Mouse (Mus musculus) neural tube, embryonic 15.5 days (tissue): ENCODE measurements around the gene Lgi4. TPM values are rescaled to one million over a fixed set of nuclear protein-coding genes. Genes with fewer than 3 reads are reported as not detected.

Source experiments
- ATAC-seq: fragments of 200-750 bp; cut with Nextera tagmentation; 2 replicates; pipeline ENCODE4 v1.8.0; 2017; ENCODE audit warnings: mild to moderate bottlenecking, moderate TSS enrichment, moderate library complexity; ENCODE audit not compliant: low FRiP score
- H3K27ac ChIP-seq: fragments of 300-500 bp; sonication (generic); replicated peaks from 2 replicates; pipeline ENCODE4 v1.5.1; 2015; ENCODE audit warnings: mild to moderate bottlenecking, inconsistent platforms
- H3K27me3 ChIP-seq: fragments of 300-500 bp; sonication (generic); replicated peaks from 2 replicates; pipeline ENCODE4 v1.6.1; 2015; ENCODE audit warnings: inconsistent platforms
- H3K36me3 ChIP-seq: fragments of 300-500 bp; sonication (generic); 2 replicates; pipeline ENCODE4 v1.6.1; 2015; ENCODE audit warnings: inconsistent platforms
- H3K4me1 ChIP-seq: fragments of 300-500 bp; sonication (generic); 2 replicates; pipeline ENCODE4 v1.6.1; 2015; ENCODE audit warnings: inconsistent platforms
- H3K4me2 ChIP-seq: fragments of 300-500 bp; sonication (generic); 2 replicates; pipeline ENCODE4 v1.6.1; 2015; ENCODE audit warnings: inconsistent platforms, mild to moderate bottlenecking, moderate library complexity
- H3K4me3 ChIP-seq: fragments of 300-500 bp; sonication (generic); replicated peaks from 2 replicates; pipeline ENCODE4 v1.5.1; 2015; ENCODE audit warnings: mild to moderate bottlenecking, inconsistent platforms
- H3K9ac ChIP-seq: fragments of 300-500 bp; sonication (generic); replicated peaks from 2 replicates; pipeline ENCODE4 v1.6.1; 2015; ENCODE audit warnings: mild to moderate bottlenecking, inconsistent platforms
- H3K9me3 ChIP-seq: fragments of 300-500 bp; sonication (generic); replicated peaks from 2 replicates; pipeline ENCODE4 v1.6.1; 2016; ENCODE audit warnings: inconsistent platforms
- WGBS: fragments of 180-500 bp; shearing (Covaris S2); methylation state at CpG from one replicate; pipeline ENCODE4 v1.1.7; 2015; ENCODE audit warnings: mixed read lengths; 5-methylcytosine and 5-hydroxymethylcytosine counted together
- microRNA-seq: library from miRNA; unstranded; fragments of <30 nt; microRNA quantifications from one replicate; pipeline ENCODE4, GENCODE M21; 2017
- polyA plus RNA-seq: library from polyadenylated mRNA; unstranded; fragments of >200 nt; fragmentation: Nextera tagmentation; extraction: Ambion mirVana; gene quantifications from 2 replicates; pipeline ENCODE4 v1.2.1, GENCODE M21; 2015

The Lgi4 gene
- polyA plus RNA-seq, 1 experiment from 2014 or later, result 1.3 TPM

GRCm38 (mm10) chr7:31112036-31112435 is 52.9 kb downstream of the Lgi4 start:
- no peaks in the 10 kb centered on the region; the same call in 1 of the 2 replicates for H3K4me1 ChIP-seq
- H3K9me3 ChIP-seq, result no peaks in the 10 kb centered on the region
- no peaks in the 10 kb centered on the region for H3K36me3 ChIP-seq
- no peak overlapping the region for H3K4me2 ChIP-seq
- H3K9ac ChIP-seq, result no peak overlapping the region
- 0 out of 2 replicates have a peak, but pooled peaks cover 11% of the 10 kb centered on the region for H3K27me3 ChIP-seq
- 59% methylated on average over 4 of the region's 4 CpGs for WGBS
- H3K27ac ChIP-seq, result no peak overlapping the region
- ATAC-seq, result no peak
- no peak overlapping the region for H3K4me3 ChIP-seq

GRCm38 (mm10) chr7:31113800-31114199 is 54.7 kb downstream of the Lgi4 start:
- H3K4me1 ChIP-seq, result peaks cover 3% of the 10 kb centered on the region; the same call in 1 of the 2 replicates
- WGBS, result 87% methylated on average over 6 of the region's 6 CpGs
- H3K36me3 ChIP-seq, result no peaks in the 10 kb centered on the region
- no peak overlapping the region for H3K4me2 ChIP-seq
- no peak overlapping the region for H3K9ac ChIP-seq
- ATAC-seq, result no peak
- H3K27ac ChIP-seq, result no peak overlapping the region
- H3K27me3 ChIP-seq, result 0 out of 2 replicates have a peak, but pooled peaks cover 11% of the 10 kb centered on the region
- H3K4me3 ChIP-seq, result no peak overlapping the region
- H3K9me3 ChIP-seq, result no peaks in the 10 kb centered on the region

GRCm38 (mm10) chr7:31114646-31115045 is 55.5 kb downstream of the Lgi4 start:
- ATAC-seq, result no peak
- H3K9ac ChIP-seq, result no peak overlapping the region
- H3K27ac ChIP-seq, result no peak overlapping the region
- no peak overlapping the region for H3K4me2 ChIP-seq
- 0 out of 2 replicates have a peak, but pooled peaks cover 11% of the 10 kb centered on the region for H3K27me3 ChIP-seq
- no peaks in the 10 kb centered on the region for H3K36me3 ChIP-seq
- H3K9me3 ChIP-seq, result no peaks in the 10 kb centered on the region
- H3K4me1 ChIP-seq, result peaks cover 3% of the 10 kb centered on the region; the same call in 1 of the 2 replicates
- 52% methylated on average over 10 of the region's 10 CpGs for WGBS
- no peak overlapping the region for H3K4me3 ChIP-seq

DNA sequence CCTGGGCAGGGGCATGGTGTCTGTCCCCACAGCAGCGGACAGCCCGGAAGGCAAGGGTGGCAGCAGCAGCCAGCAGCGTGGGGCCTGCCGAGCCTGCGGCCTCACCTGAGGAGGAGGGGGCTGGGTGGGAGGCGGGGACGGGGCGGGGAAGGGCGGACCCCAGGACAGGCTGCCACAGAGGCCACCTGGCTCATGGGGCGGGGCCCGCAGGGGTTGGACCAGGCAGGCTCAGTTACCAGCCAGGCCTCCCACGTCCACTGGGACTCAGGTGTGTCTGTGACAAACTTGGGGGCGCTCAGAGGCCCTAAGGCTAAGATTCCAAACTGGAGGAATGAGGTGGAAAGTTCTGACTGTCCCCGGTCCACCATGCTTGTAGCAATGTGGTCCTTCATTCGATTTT is 56.0 kb downstream of the Lgi4 start, which contains the start of gene Hpn:
Gene Hpn, minus strand, starts transcription at position 109 of the 400 bp plus-strand sequence.
- Histone ChIP-seq H3K27me3 (0 out of 2 replicates have a peak, but pooled peaks cover 11% of the 10 kb centered on the region), H3K4me1 (peaks cover 3% of the 10 kb centered on the region; the same call in 1 of the 2 replicates), H3K9me3 (no peaks in the 10 kb centered on the region), H3K36me3 (no peaks in the 10 kb centered on the region), H3K9ac (no peak within 1 kb of the TSS), H3K27ac (no peak within 1 kb of the TSS), H3K4me2 (no peak within 1 kb of the TSS), H3K4me3 (no peak within 1 kb of the TSS)
- 23% methylated on average over 12 of the region's 15 CpGs for WGBS
- no peak for ATAC-seq

GRCm38 (mm10) chr7:31115587-31116043 is 56.5 kb downstream of the Lgi4 start:
- no peak for ATAC-seq
- Histone ChIP-seq H3K27ac (no peak overlapping the region), H3K36me3 (no peaks in the 10 kb centered on the region), H3K9me3 (no peaks in the 10 kb centered on the region), H3K4me2 (no peak overlapping the region), H3K27me3 (0 out of 2 replicates have a peak, but pooled peaks cover 11% of the 10 kb centered on the region), H3K4me3 (no peak overlapping the region), H3K4me1 (peaks cover 3% of the 10 kb centered on the region; the same call in 1 of the 2 replicates), H3K9ac (no peak overlapping the region)
- WGBS, result 40% methylated on average over 17 of the region's 17 CpGs

DNA sequence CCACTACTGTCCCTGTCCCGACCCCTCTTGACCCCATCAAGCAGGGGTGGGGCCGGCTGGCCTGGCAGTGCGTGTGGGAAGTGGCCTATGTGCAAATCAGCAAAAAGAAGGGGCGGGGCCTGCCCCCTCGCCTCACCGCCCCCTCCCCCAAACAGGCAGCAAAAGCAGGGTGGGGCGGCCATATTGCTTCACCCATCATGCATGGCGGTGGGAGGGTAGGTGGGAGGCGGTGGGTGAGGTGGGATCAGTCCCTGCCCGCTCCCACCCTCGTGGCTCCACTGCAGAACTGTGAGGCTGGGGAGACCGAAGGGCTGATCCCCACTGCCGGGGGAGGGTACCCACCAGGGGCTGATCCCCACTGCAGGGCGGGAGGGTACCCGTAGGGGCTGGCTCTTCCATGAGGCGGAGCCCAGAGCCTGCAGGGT is 57.6 kb downstream of the Lgi4 start:
- no peak overlapping the region for H3K4me3 ChIP-seq
- H3K4me1 ChIP-seq, result peaks cover 3% of the 10 kb centered on the region; the same call in 1 of the 2 replicates
- H3K9ac ChIP-seq, result no peak overlapping the region
- no peak overlapping the region for H3K27ac ChIP-seq
- no peaks in the 10 kb centered on the region for H3K9me3 ChIP-seq
- H3K27me3 ChIP-seq, result 0 out of 2 replicates have a peak, but pooled peaks cover 11% of the 10 kb centered on the region
- WGBS, result 30% methylated on average over 15 of the region's 16 CpGs
- H3K36me3 ChIP-seq, result no peaks in the 10 kb centered on the region
- no peak for ATAC-seq
- H3K4me2 ChIP-seq, result no peak overlapping the region

- Histone ChIP-seq H3K27me3 (0 out of 2 replicates have a peak, but pooled peaks cover 11% of the 10 kb centered on the region), H3K9me3 (no peaks in the 10 kb centered on the region), H3K9ac (no peak overlapping the region), H3K4me3 (no peak overlapping the region), H3K27ac (no peak overlapping the region), H3K4me1 (peaks cover 3% of the 10 kb centered on the region; the same call in 1 of the 2 replicates), H3K4me2 (no peak overlapping the region), H3K36me3 (no peaks in the 10 kb centered on the region)
- WGBS, result 81% methylated on average over 11 of the region's 11 CpGs
- no peak for ATAC-seq
These were observed 58.3 kb downstream of the Lgi4 start for GRCm38 (mm10) chr7:31117465-31117864.

- no peak overlapping the region for H3K4me2 ChIP-seq
- no peaks in the 10 kb centered on the region for H3K9me3 ChIP-seq
- 58% methylated on average over 7 of the region's 7 CpGs for WGBS
- H3K9ac ChIP-seq, result no peak overlapping the region
- H3K4me3 ChIP-seq, result no peak overlapping the region
- H3K4me1 ChIP-seq, result peaks cover 3% of the 10 kb centered on the region; the same call in 1 of the 2 replicates
- no peak overlapping the region for H3K27ac ChIP-seq
- ATAC-seq, result no peak
- H3K36me3 ChIP-seq, result no peaks in the 10 kb centered on the region
- 0 out of 2 replicates have a peak, but pooled peaks cover 11% of the 10 kb centered on the region for H3K27me3 ChIP-seq
These were observed 59.3 kb downstream of the Lgi4 start for GRCm38 (mm10) chr7:31118486-31118885.

DNA sequence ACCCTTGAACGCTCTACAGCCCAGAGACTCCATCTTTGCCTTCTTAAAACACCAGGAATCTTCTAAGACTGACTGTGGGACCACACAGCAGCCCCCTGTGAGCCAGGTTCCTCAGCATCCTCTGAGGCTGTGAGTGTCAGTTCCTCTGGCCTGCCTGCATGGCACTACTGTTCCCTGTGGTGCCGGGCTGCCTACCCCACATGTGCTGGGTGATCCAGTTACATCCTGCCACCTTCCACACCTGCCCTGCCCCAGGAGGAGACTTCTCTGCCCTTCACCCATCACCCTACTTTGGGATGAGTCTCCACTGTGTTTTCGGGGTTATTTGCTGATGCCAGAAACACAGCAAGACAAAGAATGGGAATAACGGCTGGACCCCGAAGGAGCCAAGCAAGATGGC is 60.4 kb downstream of the Lgi4 start:
- Histone ChIP-seq H3K4me2 (no peak overlapping the region), H3K27ac (no peak overlapping the region), H3K27me3 (peaks cover 13% of the 10 kb centered on the region), H3K4me3 (no peak overlapping the region), H3K9me3 (no peaks in the 10 kb centered on the region), H3K9ac (no peak overlapping the region), H3K4me1 (peaks cover 3% of the 10 kb centered on the region; the same call in 1 of the 2 replicates), H3K36me3 (no peaks in the 10 kb centered on the region)
- 94% methylated on average over 5 of the region's 5 CpGs for WGBS
- no peak for ATAC-seq

Small RNA genes lying within 50 kb of the gene (microRNA-seq; reads per million reads assigned to microRNA genes)
- not detected for gene Mir7050

Other genes with a start within 250 kb of the Lgi4 start
- 0.15 and 1.1 TPM in 2 replicates for gene Ffar2, start 235.6 kb upstream of the Lgi4 start, polyA plus RNA-seq
- gene Ffar3, start 203.2 kb upstream of the Lgi4 start, polyA plus RNA-seq, result 0.14 TPM in 1 of 2 replicates, not detected in the other
- gene Ffar1, start 197.8 kb upstream of the Lgi4 start, polyA plus RNA-seq, result not detected in 2 replicates
- 0.10 and 0.11 TPM in 2 replicates for gene Cd22, start 179.0 kb upstream of the Lgi4 start, polyA plus RNA-seq
- 4.7 and 4.8 TPM in 2 replicates for gene Mag, start 144.5 kb upstream of the Lgi4 start, polyA plus RNA-seq
- gene Hamp2, start 134.7 kb upstream of the Lgi4 start, polyA plus RNA-seq, result not detected in 2 replicates
- not detected in 2 replicates for gene Hamp, start 115.3 kb upstream of the Lgi4 start, polyA plus RNA-seq
- 27.7 and 36.0 TPM in 2 replicates for gene Usf2, start 102.5 kb upstream of the Lgi4 start, polyA plus RNA-seq
- gene Lsr, start 85.9 kb upstream of the Lgi4 start, polyA plus RNA-seq, result 19.2 and 37.4 TPM in 2 replicates
- 0.20 and 1.4 TPM in 2 replicates for gene Fam187b, start 85.6 kb upstream of the Lgi4 start, polyA plus RNA-seq
- 22.2 and 27.8 TPM in 2 replicates for gene Fxyd5, start 16.9 kb upstream of the Lgi4 start, polyA plus RNA-seq
- gene Fxyd7, start 7.9 kb upstream of the Lgi4 start, polyA plus RNA-seq, result 357 and 417 TPM in 2 replicates
- gene Fxyd1, start 2.1 kb upstream of the Lgi4 start, polyA plus RNA-seq, result 26.8 and 36.9 TPM in 2 replicates
- 0.79 and 14.6 TPM in 2 replicates for gene Fxyd3, start 17.4 kb downstream of the Lgi4 start, polyA plus RNA-seq
- 0.50 and 4.0 TPM in 2 replicates for gene Hpn, start 55.9 kb downstream of the Lgi4 start, polyA plus RNA-seq
- gene Scn1b, start 67.7 kb downstream of the Lgi4 start, polyA plus RNA-seq, result 21.1 and 24.8 TPM in 2 replicates
- gene Gramd1a, start 96.6 kb downstream of the Lgi4 start, polyA plus RNA-seq, result 174 and 212 TPM in 2 replicates
- not detected in 2 replicates for gene Scgb2b2, start 231.2 kb downstream of the Lgi4 start, polyA plus RNA-seq
- gene Scgb1b2, start 232.5 kb downstream of the Lgi4 start, polyA plus RNA-seq, result not detected in 2 replicates